Mouse (Mus musculus) lung, adult 2 months (tissue): ENCODE measurements around the gene Hnrnpdl.

ENCODE experiments used
- CTCF ChIP-seq: fragments of 200-500 bp; IDR thresholded peaks from 2 replicates; pipeline ENCODE4 v1.5.1; 2011; ENCODE audit warnings: mild to moderate bottlenecking, low read length, control low read depth; ENCODE audit not compliant: insufficient read depth
- POLR2A ChIP-seq: fragments of 200-500 bp; IDR thresholded peaks from 2 replicates; pipeline ENCODE4 v1.6.1; 2011; ENCODE audit warnings: low read depth, mild to moderate bottlenecking, control low read depth, low read length, borderline replicate concordance; ENCODE audit errors: extremely low read depth

- no peak for TF ChIP-seq POLR2A
- peak; percentile 97 for TF ChIP-seq CTCF
These were observed 30.8 kb upstream of the Hnrnpdl start for GRCm38 (mm10) chr5:100070255-100070654.
